Mouse (Mus musculus): ENCODE data around the gene Catsper2. TPM values are rescaled to one million over a fixed set of nuclear protein-coding genes. Genes with fewer than 3 reads are reported as not detected.
A peak's percentile ranks its signal among the peaks of the same experiment; 100 is the strongest.

The Catsper2 gene
- polyA plus RNA-seq, 1 experiment from 2014 or later, result 1.6 TPM

DNA sequence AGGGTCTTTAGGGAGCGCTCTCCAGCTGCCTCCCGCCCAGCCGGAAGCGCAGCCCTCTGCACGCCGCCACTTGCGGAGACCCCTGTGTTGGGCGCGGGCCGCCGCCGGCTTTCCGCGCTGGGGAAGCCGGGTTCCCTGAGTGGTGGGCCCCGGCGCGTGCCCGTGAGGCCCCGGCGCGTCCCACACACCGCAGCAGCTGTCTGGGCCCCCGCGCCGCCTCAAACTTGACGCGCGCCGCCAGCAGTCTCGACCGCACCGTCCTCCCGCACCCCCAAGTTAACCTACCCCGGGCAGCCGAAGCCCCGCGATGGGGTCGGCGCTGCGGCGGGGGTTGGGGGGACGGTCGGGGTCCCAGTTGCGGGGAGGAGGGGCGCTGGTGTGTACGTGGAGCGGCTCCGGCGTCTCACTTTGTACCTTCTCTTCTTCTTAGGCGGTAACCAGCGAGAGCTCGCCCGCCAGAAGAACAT is 36.0 kb upstream of the Catsper2 start:
- peaks cover 11% of the 10 kb centered on the region for H3K4me1 ChIP-seq (ENCODE audit: control insufficient read depth, insufficient read depth, low read length)
- peak overlapping the region; percentile 97 for H3K9ac ChIP-seq (ENCODE audit: low read length)
- DNase-seq (ENCODE audit: low spot score, missing footprints) (peak; percentile 91), ATAC-seq (ENCODE audit: low FRiP score) (peak; percentile 69)
- peak overlapping the region; percentile 95 for H3K4me2 ChIP-seq
- no peaks in the 10 kb centered on the region for H3K9me3 ChIP-seq (ENCODE audit: control insufficient read depth, low read length)
- peak overlapping the region; percentile 98 for H3K4me3 ChIP-seq (ENCODE audit: low read depth, low read length)
- under 1% methylated on average over 47 of the region's 54 CpGs for WGBS
- H3K36me3 ChIP-seq (ENCODE audit: control insufficient read depth, insufficient read depth, low read length), result 0 out of 2 replicates have a peak, but pooled peaks cover 5% of the 10 kb centered on the region
- peak overlapping the region; percentile 85 for H3K27ac ChIP-seq (ENCODE audit: low read depth, low read length)
- H3K27me3 ChIP-seq (ENCODE audit: control insufficient read depth, insufficient read depth, low read length), result no peaks in the 10 kb centered on the region

DNA sequence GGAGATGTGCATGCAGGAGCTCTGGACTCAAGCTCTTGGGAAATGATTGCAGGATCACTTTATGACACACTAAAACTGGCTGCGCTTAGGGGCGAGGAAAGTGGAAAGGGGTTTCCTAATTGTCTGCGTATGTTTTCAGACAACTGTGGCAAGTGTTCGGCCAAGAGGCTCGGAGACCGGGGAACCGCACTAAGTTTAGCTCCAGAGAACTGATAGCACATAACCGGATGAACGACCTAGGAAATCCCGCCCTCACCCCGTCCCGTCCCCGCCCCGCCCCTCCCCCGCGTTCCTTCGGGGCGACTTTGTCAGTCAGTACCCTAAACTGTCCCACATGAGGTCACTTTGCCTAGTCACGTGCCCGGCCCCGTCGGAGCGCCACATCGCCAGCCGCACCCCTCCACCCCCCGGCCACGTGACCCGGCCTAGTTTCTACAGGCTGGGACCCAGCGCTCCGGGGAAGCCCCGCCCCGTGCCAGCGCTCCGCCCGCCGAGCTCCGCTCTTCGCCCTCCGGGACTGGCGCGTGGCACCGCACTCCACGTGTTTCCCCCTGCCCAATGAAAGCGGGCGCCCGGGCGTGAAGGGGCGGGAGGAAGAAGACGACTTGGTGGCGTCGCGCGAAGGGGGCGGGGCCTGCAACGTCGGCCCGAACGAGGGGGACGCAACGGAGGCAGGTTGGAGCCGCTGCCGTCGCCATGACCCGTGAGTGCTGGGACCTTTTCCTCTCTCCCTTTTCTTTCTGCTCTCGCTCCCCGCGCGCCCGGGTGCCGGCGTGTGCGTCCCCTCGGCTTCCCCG is 35.3 kb upstream of the Catsper2 start, which contains the start of gene Serf2:
Serf2 (plus strand) TSS at position 457 of the 797 bp plus-strand sequence.
- Histone ChIP-seq H3K9me3 (ENCODE audit: control insufficient read depth, low read length) (no peaks in the 10 kb centered on the region), H3K9ac (ENCODE audit: low read length) (peak within 1 kb of the TSS; percentile 97), H3K4me2 (peak within 1 kb of the TSS; percentile 95), H3K4me1 (ENCODE audit: control insufficient read depth, insufficient read depth, low read length) (peaks cover 11% of the 10 kb centered on the region), H3K27me3 (ENCODE audit: control insufficient read depth, insufficient read depth, low read length) (no peaks in the 10 kb centered on the region), H3K4me3 (ENCODE audit: low read depth, low read length) (peak within 1 kb of the TSS; percentile 98), H3K27ac (ENCODE audit: low read depth, low read length) (peak within 1 kb of the TSS; percentile 85), H3K36me3 (ENCODE audit: control insufficient read depth, insufficient read depth, low read length) (0 out of 2 replicates have a peak, but pooled peaks cover 4% of the 10 kb centered on the region)
- under 1% methylated on average over 62 of the region's 74 CpGs for WGBS
- ATAC-seq (ENCODE audit: low FRiP score), result peak; percentile 99
- peak; percentile 100 for DNase-seq (ENCODE audit: low spot score, missing footprints)

DNA sequence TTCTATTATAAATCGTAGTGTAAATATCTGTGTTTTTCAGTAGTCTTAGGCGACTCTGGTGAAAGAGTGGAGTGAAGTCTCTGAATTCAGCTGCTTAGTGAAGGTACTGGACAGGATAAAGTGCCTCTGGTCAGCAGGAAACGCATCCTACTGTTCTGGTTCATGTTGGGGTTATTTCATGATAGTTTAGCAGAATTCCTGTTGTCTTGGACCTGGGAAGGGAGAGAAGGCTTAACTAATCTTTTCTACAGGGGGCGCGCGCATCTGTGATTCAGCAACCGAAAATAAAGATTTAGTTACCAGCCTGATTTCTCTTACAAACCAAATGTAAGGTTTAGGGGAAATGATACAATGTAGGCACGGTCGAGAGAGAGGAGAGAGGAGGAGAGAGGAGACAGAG is 34.5 kb upstream of the Catsper2 start:
- Histone ChIP-seq H3K4me2 (peak overlapping the region; percentile 68), H3K27me3 (ENCODE audit: control insufficient read depth, insufficient read depth, low read length) (peaks cover under 1% of the 10 kb centered on the region; the same call in 1 of the 2 replicates), H3K36me3 (ENCODE audit: control insufficient read depth, insufficient read depth, low read length) (0 out of 2 replicates have a peak, but pooled peaks cover 4% of the 10 kb centered on the region), H3K4me1 (ENCODE audit: control insufficient read depth, insufficient read depth, low read length) (peaks cover 11% of the 10 kb centered on the region), H3K9me3 (ENCODE audit: control insufficient read depth, low read length) (no peaks in the 10 kb centered on the region), H3K9ac (ENCODE audit: low read length) (peak overlapping the region; percentile 61), H3K4me3 (ENCODE audit: low read depth, low read length) (peak overlapping the region; percentile 98), H3K27ac (ENCODE audit: low read depth, low read length) (peak overlapping the region; percentile 65; the same call in 1 of the 2 replicates)
- no peak for DNase-seq (ENCODE audit: low spot score, missing footprints)
- 20% methylated on average over 9 of the region's 9 CpGs for WGBS
- no peak for ATAC-seq (ENCODE audit: low FRiP score)

DNA sequence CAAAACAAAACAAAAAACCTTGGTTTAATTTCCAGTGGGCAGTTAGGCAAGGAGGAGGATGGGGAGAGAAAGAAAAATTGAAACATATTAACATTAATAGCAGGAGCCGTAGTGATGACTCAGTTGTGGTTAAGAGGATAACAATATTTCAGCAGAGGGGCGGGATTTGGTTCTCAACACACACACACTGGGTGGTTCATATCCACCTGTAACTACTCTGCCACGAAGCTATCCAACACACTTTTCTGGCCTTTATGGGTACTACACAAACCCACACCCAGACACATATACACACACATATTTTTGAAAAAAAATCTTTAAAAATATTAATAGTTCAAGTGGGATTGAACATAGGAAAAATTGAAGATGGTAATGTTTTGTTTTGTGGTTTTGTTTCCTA is 33.4 kb upstream of the Catsper2 start:
- Histone ChIP-seq H3K27me3 (ENCODE audit: control insufficient read depth, insufficient read depth, low read length) (peaks cover 12% of the 10 kb centered on the region), H3K4me1 (ENCODE audit: control insufficient read depth, insufficient read depth, low read length) (peaks cover 17% of the 10 kb centered on the region), H3K9ac (ENCODE audit: low read length) (no peak overlapping the region), H3K27ac (ENCODE audit: low read depth, low read length) (no peak overlapping the region), H3K4me3 (ENCODE audit: low read depth, low read length) (no peak overlapping the region), H3K36me3 (ENCODE audit: control insufficient read depth, insufficient read depth, low read length) (0 out of 2 replicates have a peak, but pooled peaks cover 4% of the 10 kb centered on the region), H3K9me3 (ENCODE audit: control insufficient read depth, low read length) (no peaks in the 10 kb centered on the region), H3K4me2 (no peak overlapping the region)
- ATAC-seq (ENCODE audit: low FRiP score) (no peak), DNase-seq (ENCODE audit: low spot score, missing footprints) (no peak)
- 96% methylated on average over 3 of the region's 3 CpGs for WGBS

DNA sequence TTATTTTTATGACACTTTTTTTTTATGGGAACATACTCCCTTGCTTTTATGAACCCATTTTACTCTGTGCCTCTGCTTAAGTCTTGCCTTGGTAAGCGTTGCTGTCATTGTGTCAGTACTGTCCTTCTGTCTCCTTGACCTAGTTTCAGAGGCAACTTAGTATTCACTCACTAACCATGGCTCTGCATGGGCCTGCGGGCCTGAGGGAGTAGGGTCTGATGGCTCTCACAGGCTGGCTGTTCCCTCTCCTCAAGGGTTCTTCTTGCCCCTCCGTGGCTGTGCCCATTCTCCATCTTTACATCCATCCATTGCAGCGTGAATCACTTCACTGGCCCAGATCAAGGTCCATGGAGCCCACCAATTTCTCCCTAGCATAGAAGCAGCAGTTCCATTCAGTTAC is 32.9 kb upstream of the Catsper2 start:
- H3K9ac ChIP-seq (ENCODE audit: low read length), result no peak overlapping the region
- no peak for ATAC-seq (ENCODE audit: low FRiP score)
- H3K4me1 ChIP-seq (ENCODE audit: control insufficient read depth, insufficient read depth, low read length), result peaks cover 20% of the 10 kb centered on the region
- no peak for DNase-seq (ENCODE audit: low spot score, missing footprints)
- H3K9me3 ChIP-seq (ENCODE audit: control insufficient read depth, low read length), result no peaks in the 10 kb centered on the region
- H3K27ac ChIP-seq (ENCODE audit: low read depth, low read length), result no peak overlapping the region
- H3K4me2 ChIP-seq, result no peak overlapping the region
- no peak overlapping the region for H3K4me3 ChIP-seq (ENCODE audit: low read depth, low read length)
- 83% methylated on average over 4 of the region's 4 CpGs for WGBS
- H3K36me3 ChIP-seq (ENCODE audit: control insufficient read depth, insufficient read depth, low read length), result 0 out of 2 replicates have a peak, but pooled peaks cover 4% of the 10 kb centered on the region
- H3K27me3 ChIP-seq (ENCODE audit: control insufficient read depth, insufficient read depth, low read length), result peaks cover 17% of the 10 kb centered on the region

DNA sequence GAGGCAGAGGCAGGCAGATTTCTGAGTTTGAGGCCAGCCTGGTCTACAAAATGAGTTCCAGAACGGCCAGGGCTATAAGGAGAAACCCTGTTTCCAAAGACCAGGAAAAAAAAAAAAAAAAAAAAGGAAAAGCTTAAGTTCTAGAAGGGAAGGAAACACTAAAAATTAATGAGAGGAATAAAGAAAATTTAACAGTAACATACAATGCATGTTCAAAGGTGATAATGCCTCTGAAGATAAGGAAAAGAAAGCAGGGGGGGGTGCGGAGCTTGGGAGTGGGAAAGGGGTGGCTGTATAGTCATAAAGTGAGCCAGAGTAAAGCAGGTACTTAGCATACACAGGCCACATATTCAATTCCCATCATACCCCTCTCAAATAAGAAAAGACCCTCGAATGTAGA is 31.5 kb upstream of the Catsper2 start:
- Histone ChIP-seq H3K4me2 (no peak overlapping the region), H3K4me3 (ENCODE audit: low read depth, low read length) (no peak overlapping the region), H3K9me3 (ENCODE audit: control insufficient read depth, low read length) (no peaks in the 10 kb centered on the region), H3K27ac (ENCODE audit: low read depth, low read length) (no peak overlapping the region), H3K4me1 (ENCODE audit: control insufficient read depth, insufficient read depth, low read length) (peaks cover 12% of the 10 kb centered on the region), H3K36me3 (ENCODE audit: control insufficient read depth, insufficient read depth, low read length) (no peaks in the 10 kb centered on the region), H3K9ac (ENCODE audit: low read length) (no peak overlapping the region), H3K27me3 (ENCODE audit: control insufficient read depth, insufficient read depth, low read length) (peaks cover 22% of the 10 kb centered on the region)
- DNase-seq (ENCODE audit: low spot score, missing footprints) (no peak), ATAC-seq (ENCODE audit: low FRiP score) (no peak)
- WGBS, result 87% methylated on average over 3 of the region's 3 CpGs

DNA sequence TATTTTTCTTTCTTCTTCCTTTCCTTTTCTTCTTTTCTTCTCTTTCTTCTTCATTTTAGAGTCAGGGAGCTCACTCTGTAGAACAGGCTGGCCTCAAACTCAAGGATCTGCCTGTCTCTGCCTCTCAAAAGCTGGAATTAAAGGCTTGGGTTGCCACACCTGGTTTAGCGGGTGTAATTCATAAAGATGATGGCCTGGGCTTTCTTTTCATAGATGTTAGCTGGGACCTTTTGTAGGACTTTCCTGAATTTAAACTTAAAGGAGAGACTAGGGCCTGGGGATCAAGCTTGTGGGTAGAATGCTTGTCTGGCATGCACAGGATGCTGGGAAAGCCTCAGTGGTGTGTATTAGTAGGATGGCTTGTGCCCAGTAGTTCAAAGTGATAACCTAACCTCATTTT is 30.6 kb upstream of the Catsper2 start, which contains the start of gene Ell3:
Ell3 (minus strand) TSS at position 101 of the 400 bp plus-strand sequence.
- Histone ChIP-seq H3K4me2 (no peak within 1 kb of the TSS), H3K4me3 (ENCODE audit: low read depth, low read length) (no peak within 1 kb of the TSS)

DNA sequence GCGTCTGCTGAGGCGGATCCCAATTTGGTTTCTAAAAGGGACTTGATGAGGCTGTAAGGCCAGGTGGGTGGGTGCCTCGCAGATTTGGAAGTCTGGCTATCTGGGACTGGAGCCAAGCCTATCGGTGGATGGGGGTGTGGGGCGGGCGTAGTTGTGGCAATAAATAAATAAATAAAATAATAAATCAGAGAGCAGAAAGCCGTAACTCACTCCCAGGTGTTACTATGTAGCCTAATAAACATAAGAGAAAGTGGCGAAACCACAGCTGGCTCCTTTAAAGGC is 29.4 kb upstream of the Catsper2 start:
- no peak overlapping the region for H3K9ac ChIP-seq (ENCODE audit: low read length)
- H3K4me1 ChIP-seq (ENCODE audit: control insufficient read depth, insufficient read depth, low read length), result peaks cover 9% of the 10 kb centered on the region
- H3K9me3 ChIP-seq (ENCODE audit: control insufficient read depth, low read length), result no peaks in the 10 kb centered on the region
- 22% methylated on average over 8 of the region's 8 CpGs for WGBS
- peak overlapping the region; percentile 63; the same call in 1 of the 2 replicates for H3K4me2 ChIP-seq
- H3K27ac ChIP-seq (ENCODE audit: low read depth, low read length), result no peak overlapping the region
- DNase-seq (ENCODE audit: low spot score, missing footprints), result no peak
- ATAC-seq (ENCODE audit: low FRiP score), result no peak
- peaks cover 22% of the 10 kb centered on the region for H3K27me3 ChIP-seq (ENCODE audit: control insufficient read depth, insufficient read depth, low read length)
- no peak overlapping the region for H3K4me3 ChIP-seq (ENCODE audit: low read depth, low read length)
- peaks cover 4% of the 10 kb centered on the region; the same call in 1 of the 2 replicates for H3K36me3 ChIP-seq (ENCODE audit: control insufficient read depth, insufficient read depth, low read length)

More for the DNA sequence above, 30.6 kb upstream of the Catsper2 start, which contains the start of gene Ell3:
- no peaks in the 10 kb centered on the region for H3K9me3 ChIP-seq (ENCODE audit: control insufficient read depth, low read length)
- no peaks in the 10 kb centered on the region for H3K36me3 ChIP-seq (ENCODE audit: control insufficient read depth, insufficient read depth, low read length)
- no peak within 1 kb of the TSS for H3K9ac ChIP-seq (ENCODE audit: low read length)
- no peak for ATAC-seq (ENCODE audit: low FRiP score)
- 78% methylated on average over 1 of the region's 1 CpGs for WGBS
- peaks cover 11% of the 10 kb centered on the region for H3K4me1 ChIP-seq (ENCODE audit: control insufficient read depth, insufficient read depth, low read length)
- peaks cover 22% of the 10 kb centered on the region for H3K27me3 ChIP-seq (ENCODE audit: control insufficient read depth, insufficient read depth, low read length)
- no peak within 1 kb of the TSS for H3K27ac ChIP-seq (ENCODE audit: low read depth, low read length)
- no peak for DNase-seq (ENCODE audit: low spot score, missing footprints)
